Mouse (Mus musculus): ENCODE measurements around the gene Trnp1.

The Trnp1 gene

DNA sequence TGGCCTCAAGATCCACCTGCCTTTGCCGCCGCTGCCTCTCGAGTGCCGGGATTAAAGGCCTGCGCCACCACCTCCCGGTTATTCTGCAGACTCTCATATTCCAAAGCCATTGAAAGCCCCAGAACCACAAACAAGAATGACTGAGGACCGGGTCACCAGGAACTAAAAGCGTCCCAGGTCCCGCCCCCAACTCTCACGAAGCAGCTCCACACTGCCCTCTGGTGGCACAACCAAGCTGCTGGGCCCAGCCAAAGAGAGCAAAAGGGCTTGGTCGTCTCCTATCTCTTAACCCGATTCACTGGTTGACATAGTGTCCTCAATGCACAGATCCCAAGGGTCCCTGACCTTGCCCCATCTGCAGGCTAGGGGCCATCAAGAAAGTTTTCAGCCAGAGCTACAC is 3.9 kb downstream of the Trnp1 start:
- DNase-seq, result peak; percentile 79

- no peak for DNase-seq
Observed at GRCm38 (mm10) chr4:133493895-133494294, 4.5 kb downstream of the Trnp1 start.

- no peak for DNase-seq
Observed at GRCm38 (mm10) chr4:133491800-133492199, 6.5 kb downstream of the Trnp1 start.

DNA sequence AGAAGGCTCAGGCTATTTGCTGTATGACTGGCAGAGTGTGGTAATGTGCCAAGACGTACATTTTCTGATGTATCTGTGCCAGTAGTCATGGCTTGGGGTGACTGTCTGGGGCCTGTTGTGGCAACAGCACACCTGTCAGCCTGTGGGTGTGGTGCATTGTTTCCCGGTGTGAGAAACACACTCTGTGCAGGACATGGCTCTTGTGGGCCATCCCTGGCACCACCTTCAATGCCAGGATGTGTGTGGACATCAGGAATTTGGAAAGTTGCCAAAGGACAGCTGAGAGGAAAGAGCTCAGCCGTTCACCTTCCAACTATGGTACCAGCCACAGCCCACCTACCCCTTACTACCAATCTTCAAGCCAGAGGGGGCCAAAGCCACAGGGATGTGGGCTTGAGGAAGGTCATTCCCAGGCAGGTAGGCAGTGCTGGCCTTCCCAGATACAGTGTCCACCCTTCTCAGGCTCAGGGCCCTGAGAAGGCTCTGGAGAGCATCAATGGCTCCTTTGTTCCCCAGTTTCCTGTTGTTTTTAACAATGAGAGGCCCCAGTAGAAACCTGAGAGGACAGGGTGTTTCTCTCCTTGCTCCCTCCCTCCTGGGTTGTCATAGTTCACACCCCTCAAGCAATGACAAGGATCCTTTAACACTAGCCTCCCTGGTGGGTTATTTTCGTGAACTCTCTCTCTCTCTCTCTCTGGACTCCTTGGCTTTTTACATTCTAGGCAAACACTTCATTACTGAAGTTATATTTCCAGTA is 8.7 kb downstream of the Trnp1 start:
- no peak for DNase-seq

GRCm38 (mm10) chr4:133488619-133489392 is 9.5 kb downstream of the Trnp1 start:
- DNase-seq, result no peak

DNA sequence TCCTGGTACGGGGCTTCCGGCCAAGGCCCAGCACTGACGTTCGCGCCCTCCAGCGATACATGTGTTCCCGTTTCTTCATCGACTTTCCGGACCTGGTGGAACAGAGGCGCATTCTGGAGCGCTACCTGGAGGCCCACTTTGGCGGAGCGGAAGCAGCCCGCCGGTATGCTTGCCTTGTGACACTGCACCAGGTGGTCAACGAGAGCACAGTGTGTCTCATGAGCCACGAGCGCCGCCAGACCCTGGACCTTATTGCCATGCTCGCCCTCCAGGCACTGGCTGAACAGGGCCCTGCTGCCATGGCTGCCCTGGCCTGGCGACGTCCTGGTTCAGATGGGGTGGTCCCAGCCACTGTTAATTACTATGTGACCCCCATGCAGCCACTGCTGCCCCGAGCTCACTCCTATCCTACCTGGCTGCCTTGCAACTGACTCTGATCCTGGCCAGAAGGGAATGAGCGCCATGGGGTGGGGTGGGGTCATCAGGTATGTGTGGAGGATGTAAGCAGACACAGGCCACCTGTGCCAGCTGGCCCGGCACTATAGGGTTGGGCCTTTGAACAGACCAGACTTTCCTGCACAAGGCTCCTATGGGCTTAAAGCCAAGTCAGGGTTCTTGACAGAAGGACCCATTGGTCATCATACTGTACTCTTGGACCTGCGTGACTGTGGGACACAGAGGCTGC is 11.5 kb downstream of the Trnp1 start:
- DNase-seq, result no peak

DNA sequence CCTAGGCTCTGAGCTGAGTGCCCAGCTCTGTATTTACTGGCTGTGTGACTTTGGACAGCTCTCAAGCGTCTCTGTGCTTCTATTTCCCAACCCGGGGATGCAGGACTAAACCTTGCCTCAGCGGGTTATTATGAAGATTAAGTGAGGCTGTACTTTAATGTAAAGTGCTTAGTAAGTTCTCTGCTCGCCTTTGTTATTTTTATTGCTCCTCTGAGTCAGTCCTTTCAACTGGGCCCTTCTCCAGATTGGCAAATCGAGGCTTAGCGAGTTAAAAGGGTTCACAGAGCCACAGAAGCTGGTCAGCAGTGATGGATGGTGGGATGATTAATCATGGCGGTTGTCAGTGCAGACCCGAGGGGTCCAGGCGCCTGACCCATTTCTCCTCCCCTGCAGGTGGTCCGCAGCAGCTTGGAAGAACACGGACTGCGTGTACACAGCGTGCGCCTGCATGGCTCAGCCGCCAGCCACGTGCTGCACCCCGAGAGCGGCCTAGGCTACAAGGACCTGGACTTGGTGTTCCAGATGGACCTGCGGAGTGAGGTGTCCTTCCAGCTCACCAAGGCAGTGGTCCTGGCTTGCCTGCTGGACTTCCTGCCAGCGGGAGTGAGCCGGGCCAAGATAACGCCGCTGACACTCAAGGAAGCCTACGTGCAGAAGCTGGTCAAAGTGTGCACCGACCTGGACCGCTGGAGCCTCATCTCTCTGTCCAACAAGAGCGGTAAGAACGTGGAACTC is 12.5 kb downstream of the Trnp1 start:
- DNase-seq, result no peak

- no peak for DNase-seq
Observed at GRCm38 (mm10) chr4:133484266-133485025, 13.9 kb downstream of the Trnp1 start.

DNA sequence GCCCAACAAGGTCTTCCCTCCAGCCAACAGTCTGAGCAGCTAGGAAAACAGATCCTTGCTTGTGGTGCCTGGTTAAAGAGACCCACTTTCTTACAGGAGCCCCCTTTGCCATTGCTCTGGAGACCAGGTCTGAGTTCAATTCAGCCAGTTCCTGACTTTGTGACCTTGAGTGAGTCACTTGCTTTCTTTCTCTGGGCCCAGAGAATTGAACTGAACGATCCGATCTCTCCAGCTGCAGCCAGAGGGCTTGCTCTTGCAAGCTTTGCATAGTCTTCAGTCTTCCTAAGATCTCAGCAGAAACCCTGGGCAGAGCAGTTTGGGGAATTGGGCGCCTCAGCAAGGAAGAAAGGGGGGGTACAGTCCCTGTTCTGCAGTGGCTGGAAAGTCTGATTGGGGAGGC is 15.9 kb downstream of the Trnp1 start:
- no peak for DNase-seq

GRCm38 (mm10) chr4:133481488-133481887 is 16.9 kb downstream of the Trnp1 start:
- DNase-seq, result no peak

- no peak for DNase-seq
Observed at GRCm38 (mm10) chr4:133480754-133481153, 17.6 kb downstream of the Trnp1 start.

DNA sequence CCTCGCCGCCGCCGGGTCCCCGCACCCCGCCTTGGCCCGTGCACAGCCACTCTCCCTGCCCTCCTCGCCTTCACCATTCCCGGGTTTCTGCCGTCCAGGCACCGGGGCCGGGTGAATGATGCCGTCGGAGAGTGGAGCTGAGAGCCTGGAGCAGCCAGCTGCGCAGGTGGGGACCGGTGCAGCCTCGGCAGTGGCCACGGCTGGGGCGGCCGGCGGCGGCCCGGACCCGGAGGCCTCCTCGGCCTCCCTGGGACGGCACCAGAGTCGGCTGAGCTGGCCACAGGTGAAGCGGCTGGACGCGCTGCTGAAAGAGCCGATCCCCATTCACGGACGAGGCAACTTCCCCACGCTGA is 18.2 kb downstream of the Trnp1 start:
- DNase-seq, result no peak

DNA sequence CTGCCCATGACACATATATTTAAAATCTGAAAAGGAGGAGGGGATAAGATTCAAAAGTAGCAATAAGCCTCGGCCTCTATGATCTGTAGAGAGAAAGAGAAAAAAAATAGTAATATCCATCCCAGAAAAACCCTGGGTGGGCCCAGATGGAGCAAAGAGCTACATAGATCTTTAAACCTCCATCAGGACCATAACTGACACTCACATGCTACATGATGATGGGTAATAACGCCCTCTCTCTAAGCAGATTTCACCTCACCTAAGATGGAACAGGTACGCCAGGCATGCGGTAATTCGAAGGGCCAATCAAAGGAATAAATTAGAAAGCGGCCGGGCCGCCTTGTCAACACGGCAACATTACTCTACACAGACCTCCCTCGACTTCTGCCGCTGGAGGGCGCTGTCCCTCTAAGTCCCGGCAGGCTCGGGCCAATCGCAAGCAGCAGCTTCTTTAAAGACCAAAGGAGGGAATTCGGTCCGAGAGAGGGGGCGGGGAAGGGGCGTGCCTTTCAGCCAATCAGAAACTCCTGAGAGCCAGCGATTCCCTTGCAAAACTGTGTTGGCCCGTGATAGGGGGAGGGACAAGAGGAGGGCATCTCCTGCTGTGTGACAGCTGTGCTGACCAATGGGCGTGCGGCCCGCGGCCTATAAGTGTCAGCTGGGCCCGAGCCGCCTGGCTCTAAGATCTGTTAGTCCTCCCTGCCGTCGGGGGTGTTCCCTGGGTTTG is 18.7 kb downstream of the Trnp1 start, which contains the start of gene Tent5b:
Gene Tent5b (plus strand): TSS at position 675 of the 727 bp plus-strand sequence.
- peak; percentile 90 for DNase-seq

GRCm38 (mm10) chr4:133473833-133474232 is 24.5 kb downstream of the Trnp1 start:
- DNase-seq, result no peak

- no peak for DNase-seq
Observed at GRCm38 (mm10) chr4:133471135-133471821, 27.1 kb downstream of the Trnp1 start.

GRCm38 (mm10) chr4:133469122-133469521 is 29.2 kb downstream of the Trnp1 start:
- no peak for DNase-seq

- peak; percentile 74 for DNase-seq
Observed at GRCm38 (mm10) chr4:133468080-133468479, 30.3 kb downstream of the Trnp1 start.

DNA sequence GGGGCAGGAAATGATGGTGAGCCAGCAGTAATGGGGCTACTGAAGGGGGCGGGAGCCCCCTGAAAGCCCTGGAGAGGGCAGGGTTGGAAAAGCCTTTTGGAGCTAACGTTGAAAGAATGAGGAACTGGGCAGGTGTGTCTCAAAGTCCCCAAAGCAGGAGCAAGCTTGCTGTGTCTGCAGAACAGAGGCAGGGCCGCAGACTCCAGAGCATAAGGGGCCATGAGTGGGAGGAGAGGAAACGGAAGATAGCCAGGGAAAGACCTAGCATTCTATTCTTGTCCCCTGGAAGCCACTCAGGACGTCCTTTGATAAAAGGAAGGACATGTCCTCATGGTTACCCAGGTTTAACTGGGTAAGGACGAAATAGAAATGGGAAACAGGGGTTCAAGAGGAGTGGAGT is 35.2 kb downstream of the Trnp1 start:
- no peak for DNase-seq

GRCm38 (mm10) chr4:133461362-133461761 is 37.0 kb downstream of the Trnp1 start:
- DNase-seq, result no peak

- no peak for DNase-seq
Observed at GRCm38 (mm10) chr4:133460796-133461325, 37.5 kb downstream of the Trnp1 start.

DNA sequence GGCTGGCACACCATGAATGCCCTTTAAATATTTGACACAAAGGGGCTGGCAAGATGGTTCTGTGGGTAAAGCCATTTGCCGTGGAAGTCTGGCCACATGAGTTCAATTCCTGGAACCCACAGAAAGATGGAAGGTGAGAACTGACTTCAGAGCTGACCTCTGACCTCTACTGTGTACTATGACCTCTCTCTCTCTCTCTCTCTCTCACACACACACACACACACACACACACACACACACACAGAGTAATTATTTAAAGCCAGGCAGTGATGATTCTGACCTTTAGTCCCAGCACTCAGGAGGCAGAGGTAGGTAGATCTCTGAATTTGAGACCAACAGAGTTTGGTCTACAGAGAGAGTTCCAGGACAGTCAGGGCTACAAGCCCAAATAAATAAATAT is 38.3 kb downstream of the Trnp1 start:
- no peak for DNase-seq

Data from right cerebral cortex, postnatal 25 days (tissue).